Mouse (Mus musculus) heart, postnatal 25 days (tissue): ENCODE results near the gene Msl2. TPM values are rescaled to one million over a fixed set of nuclear protein-coding genes. Genes with fewer than 3 reads are reported as not detected.

Experiments
- DNase-seq: peaks from one replicate; pipeline ENCODE4 v3.0.0; 2022; ENCODE audit warnings: low spot score
- intact Hi-C: fragments of 180-260 bp; cut with DNase I; formaldehyde crosslinking; loops from one replicate; pipeline ENCODE4 v1.15.1; 2025
- total RNA-seq, 2 experiments: library from RNA; stranded (reverse); gene quantifications; 2 replicates each; pipeline ENCODE4 v1.2.3; 2021

Gene Msl2
- total RNA-seq, 2 experiments from 2014 or later, result 29.2 to 35.0 TPM

DNA sequence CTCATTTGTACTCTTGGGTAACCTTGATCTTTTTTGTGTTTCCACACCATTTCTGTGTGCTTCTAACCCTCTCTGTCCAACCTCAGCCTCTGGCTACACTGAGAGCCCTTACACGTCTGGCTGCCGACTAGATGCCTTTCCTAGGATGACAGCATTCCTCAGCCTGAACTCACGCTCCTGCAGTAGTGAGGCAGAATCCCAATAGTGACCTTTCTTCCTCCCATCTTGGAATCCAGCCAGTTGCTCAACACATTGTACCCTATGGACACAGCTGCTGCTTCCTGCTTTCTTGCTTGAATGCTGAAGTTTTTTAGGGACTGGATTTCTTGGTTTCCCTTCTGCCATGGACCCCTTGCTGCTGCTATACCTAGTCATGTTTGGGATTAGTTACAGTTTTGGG, 36.1 kb downstream of the Msl2 start:
- DNase-seq, result no peak
- intact Hi-C loops, result loop anchor here (5.0 kb wide), 1 partner anchor 33 kb away; no protein-coding TSS in a partner anchor

DNA sequence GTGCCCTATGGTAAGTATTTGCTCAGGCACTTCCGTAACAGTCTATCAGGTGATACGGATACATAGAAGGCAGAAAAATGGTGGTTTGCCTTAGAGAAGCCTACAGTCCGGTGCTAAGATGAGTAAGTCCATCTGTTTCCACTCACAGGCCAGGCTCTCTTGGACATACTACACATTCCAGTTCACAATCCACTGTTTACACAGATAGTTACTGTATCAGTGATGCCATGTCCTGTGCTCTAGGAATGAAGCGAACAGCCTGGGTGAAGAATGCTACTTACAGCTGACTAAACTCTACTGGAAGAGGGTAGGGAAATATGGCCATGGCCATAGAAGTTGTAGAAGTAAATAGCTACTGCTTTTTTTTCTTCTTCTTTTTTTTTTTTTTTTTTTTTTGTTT, 39.4 kb downstream of the Msl2 start:
- intact Hi-C loops, result loop anchor here (5.0 kb wide), 1 partner anchor 36 kb away; no protein-coding TSS in a partner anchor
- DNase-seq, result no peak

DNA sequence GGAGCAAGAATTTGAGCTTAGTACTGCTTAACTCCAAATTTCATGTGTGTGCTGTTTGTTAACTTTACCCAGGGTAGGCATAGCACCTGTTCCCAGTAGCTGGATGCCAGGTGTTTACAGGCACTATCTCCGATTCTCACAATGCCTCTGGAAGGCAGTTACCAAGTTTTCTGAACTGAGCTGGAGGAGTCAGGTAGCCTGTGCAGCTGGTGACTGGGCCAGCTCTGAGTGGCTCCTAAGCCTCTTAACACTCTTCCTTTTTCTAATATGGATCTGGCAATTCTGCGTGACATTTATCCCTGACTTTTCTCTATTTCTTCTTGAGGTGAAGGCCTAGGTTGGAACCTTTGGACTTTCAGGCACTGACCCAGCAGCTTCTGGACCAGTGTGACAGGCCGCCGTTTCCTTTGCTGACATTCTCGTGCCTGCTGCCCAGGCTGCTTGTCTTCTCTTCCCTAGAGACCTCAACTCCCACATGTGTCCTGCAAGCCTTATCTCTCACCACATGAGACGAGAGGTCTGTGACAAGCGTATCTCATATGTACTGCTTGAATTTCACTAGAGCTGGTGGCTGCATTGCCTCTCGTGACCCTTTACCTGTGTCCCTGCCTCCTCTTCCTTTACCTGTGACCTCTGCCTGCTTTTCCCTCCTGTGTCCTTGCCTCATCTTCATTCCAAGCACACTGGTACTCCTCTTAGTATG, 40.4 kb downstream of the Msl2 start:
- intact Hi-C loops, result loop anchor here (5.0 kb wide), 1 partner anchor 37 kb away; no protein-coding TSS in a partner anchor
- no peak for DNase-seq

DNA sequence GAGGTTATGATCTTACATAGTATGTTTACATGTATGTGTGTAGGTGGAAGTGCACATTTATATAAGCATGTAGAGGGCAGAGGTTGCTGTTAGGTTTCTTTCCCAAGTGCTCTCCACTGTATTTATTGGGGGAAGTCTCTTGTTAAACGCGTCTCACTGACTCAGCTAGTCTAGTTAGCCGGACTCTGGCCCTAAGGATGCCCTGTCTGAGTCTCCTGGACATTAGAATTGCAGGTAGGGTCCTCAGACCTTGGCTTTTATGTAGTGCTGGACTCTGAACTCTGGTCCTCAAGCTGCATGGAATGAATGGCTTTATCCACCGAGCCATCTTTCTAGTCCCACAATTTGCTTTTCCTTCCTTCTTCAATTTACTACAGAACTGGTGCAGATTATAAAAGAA, 69.7 kb downstream of the Msl2 start:
- no peak for DNase-seq

DNA sequence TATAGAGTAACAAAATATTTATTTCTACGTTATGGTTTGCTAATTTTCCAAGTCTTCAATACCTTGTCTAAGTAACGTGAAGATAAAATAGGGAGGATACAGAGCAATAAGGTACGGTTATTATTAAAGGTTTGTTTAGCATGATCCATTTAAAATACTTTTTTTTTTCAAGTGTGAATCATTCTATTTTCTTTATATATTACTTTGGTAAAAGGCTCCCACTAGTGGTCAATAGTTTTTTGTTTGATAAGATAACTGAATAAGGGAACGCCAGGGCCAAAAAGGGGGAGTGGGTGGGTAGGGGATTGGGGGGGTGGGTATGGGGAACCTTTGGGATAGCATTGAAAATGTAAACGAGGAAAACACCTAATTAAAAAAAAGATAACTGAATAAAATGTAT, 79.0 kb downstream of the Msl2 start:
- DNase-seq, result no peak
- intact Hi-C loops, result loop anchor here (10.0 kb wide), 1 partner anchor 508 kb away; no protein-coding TSS in a partner anchor

More for the DNA sequence above, 69.7 kb downstream of the Msl2 start:
- intact Hi-C loops, result no loop called here

Other genes starting within 250 kb of the Msl2 start
- gene Pccb, start 39.2 kb upstream of the Msl2 start, total RNA-seq, result 100 to 1,000 TPM in 1 of 2 experiments, 10 to 100 TPM in 1; 99.6 to 104 TPM
- gene Ppp2r3a, start 177.7 kb downstream of the Msl2 start, total RNA-seq, result 100 to 1,000 TPM; 229 to 237 TPM